Mouse (Mus musculus) gastrocnemius, adult 18-20 months (tissue): ENCODE results near the gene Retsat. TPM values are rescaled to one million over a fixed set of nuclear protein-coding genes. Genes with fewer than 3 reads are reported as not detected.
A peak's percentile ranks its signal among the peaks of the same experiment; 100 is the strongest.

Source experiments
- DNase-seq: peaks from one replicate; pipeline ENCODE4 v3.0.0; 2021; ENCODE audit warnings: low spot score
- total RNA-seq, 2 experiments: library from RNA; stranded (reverse); gene quantifications; 2 replicates each; pipeline ENCODE4 v1.2.3; 2021

Retsat gene
- total RNA-seq, 2 experiments from 2014 or later: 62.7 to 71.1 TPM

GRCm38 (mm10) chr6:72658006-72658405 is 59.7 kb downstream of the Retsat start:
- peak; percentile 53 for DNase-seq

Other genes with a start within 250 kb of the Retsat start
- gene Tmem150a, start 243.0 kb upstream of the Retsat start, total RNA-seq: 10 to 100 TPM; 22.4 to 24.2 TPM
- 10 to 100 TPM; 27.0 to 27.6 TPM for gene Rnf181, start 231.5 kb upstream of the Retsat start, total RNA-seq
- gene Vamp5, start 218.0 kb upstream of the Retsat start, total RNA-seq: 100 to 1,000 TPM; 107 to 121 TPM
- gene Vamp8, start 207.8 kb upstream of the Retsat start, total RNA-seq: 10 to 100 TPM; 44.3 to 55.4 TPM
- gene Ggcx, start 184.2 kb upstream of the Retsat start, total RNA-seq: 10 to 100 TPM; 12.2 to 12.7 TPM
- 10 to 100 TPM; 97.2 to 98.0 TPM for gene Mat2a, start 158.9 kb upstream of the Retsat start, total RNA-seq
- 1 to 10 TPM in 1 of 2 experiments, under 1 TPM in 1; 0.93 to 1.3 TPM for gene Sh2d6, start 76.8 kb upstream of the Retsat start, total RNA-seq
- 10 to 100 TPM in 1 of 2 experiments, 1 to 10 TPM in 1; 9.2 to 14.3 TPM for gene Capg, start 54.1 kb upstream of the Retsat start, total RNA-seq
- 1 to 10 TPM; 7.3 to 8.7 TPM for gene Elmod3, start 62 bp upstream of the Retsat start, total RNA-seq
- 10 to 100 TPM; 24.0 to 27.9 TPM for gene Tgoln1, start 18.5 kb downstream of the Retsat start, total RNA-seq
- gene Tcf7l1, start 190.8 kb downstream of the Retsat start, total RNA-seq: 1 to 10 TPM; 4.3 to 5.3 TPM